Mouse (Mus musculus) liver, embryonic 16.5 days (tissue): ENCODE results near the gene Cox8a. TPM values are rescaled to one million over a fixed set of nuclear protein-coding genes. Genes with fewer than 3 reads are reported as not detected.

Experiments used
- ATAC-seq: fragments of 200-750 bp; cut with Nextera tagmentation; 2 replicates; pipeline ENCODE4 v1.8.0; 2017; ENCODE audit warnings: low read depth, mild to moderate bottlenecking, moderate number of reproducible peaks, moderate library complexity
- H3K27ac ChIP-seq: fragments of 300-500 bp; sonication (generic); 2 replicates; pipeline ENCODE4 v1.5.1; 2014; ENCODE audit warnings: mild to moderate bottlenecking, low read length
- H3K27me3 ChIP-seq: fragments of 300-500 bp; sonication (generic); 2 replicates; pipeline ENCODE4 v1.6.1; 2014; ENCODE audit warnings: low read depth, low read length, mixed read lengths; ENCODE audit not compliant: control insufficient read depth, insufficient read depth
- H3K36me3 ChIP-seq: fragments of 300-500 bp; sonication (generic); 2 replicates; pipeline ENCODE4 v1.6.1; 2014; ENCODE audit warnings: mild to moderate bottlenecking; ENCODE audit not compliant: control insufficient read depth, insufficient read depth
- H3K4me1 ChIP-seq: fragments of 300-500 bp; sonication (generic); 2 replicates; pipeline ENCODE4 v1.6.1; 2014; ENCODE audit warnings: low read depth, low read length, mixed read lengths; ENCODE audit not compliant: control insufficient read depth
- H3K4me2 ChIP-seq: fragments of 300-500 bp; sonication (generic); 2 replicates; pipeline ENCODE4 v1.6.1; 2014; ENCODE audit warnings: low read depth, low read length, mixed read lengths
- H3K4me3 ChIP-seq: fragments of 300-500 bp; sonication (generic); 2 replicates; pipeline ENCODE4 v1.5.1; 2014; ENCODE audit warnings: low read depth, mild to moderate bottlenecking, low read length
- H3K9ac ChIP-seq: fragments of 300-500 bp; sonication (generic); 2 replicates; pipeline ENCODE4 v1.6.1; 2014; ENCODE audit warnings: low read depth, low read length
- H3K9me3 ChIP-seq: fragments of 300-500 bp; sonication (generic); replicated peaks from 2 replicates; pipeline ENCODE4 v1.6.1; 2016; ENCODE audit warnings: low read length; ENCODE audit not compliant: control insufficient read depth
- whole genome bisulfite sequencing: fragments of 180-500 bp; shearing (Covaris S2); extraction: QIAGEN DNeasy Blood & Tissue Kit; methylation state at CpG from one replicate; pipeline ENCODE4 v1.1.7; 2014; ENCODE audit not compliant: insufficient replicate concordance; 5-methylcytosine and 5-hydroxymethylcytosine counted together
- polyA plus RNA-seq: library from polyadenylated mRNA; unstranded; fragments of >200 nt; fragmentation: Nextera tagmentation; extraction: Ambion mirVana; gene quantifications from 2 replicates; pipeline ENCODE4 v1.2.1, GENCODE M21; 2015

The Cox8a gene
- polyA plus RNA-seq, 1 experiment from 2014 or later = 565 TPM

DNA sequence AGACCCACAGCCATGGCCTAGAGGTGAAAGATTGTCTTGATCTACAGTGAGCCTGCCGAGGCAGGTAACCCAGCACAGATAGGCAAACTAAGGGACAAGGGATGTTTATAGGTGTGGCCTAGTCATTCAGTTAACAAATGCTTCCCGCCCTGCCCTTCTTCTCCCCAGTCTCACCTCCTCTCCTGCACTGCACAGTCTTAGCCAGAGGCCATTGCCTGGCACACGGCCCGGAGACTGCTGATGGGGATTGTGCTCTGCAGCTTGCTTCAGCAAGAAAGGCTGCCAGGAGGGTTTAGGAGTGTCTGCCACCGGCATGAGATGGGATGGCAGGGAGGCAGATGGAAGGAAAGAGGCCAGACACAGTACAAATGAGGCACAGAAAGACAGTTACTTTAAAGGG is 40.5 kb upstream of the Cox8a start:
- no peak overlapping the region for H3K27ac ChIP-seq
- no peaks in the 10 kb centered on the region for H3K36me3 ChIP-seq
- no peaks in the 10 kb centered on the region for H3K4me1 ChIP-seq
- H3K27me3 ChIP-seq = no peaks in the 10 kb centered on the region
- ATAC-seq = no peak
- no peaks in the 10 kb centered on the region for H3K9me3 ChIP-seq
- no peak overlapping the region for H3K4me2 ChIP-seq
- no peak overlapping the region for H3K4me3 ChIP-seq
- 69% methylated on average over 5 of the region's 5 CpGs for WGBS
- no peak overlapping the region for H3K9ac ChIP-seq

- Histone ChIP-seq H3K9ac (no peak overlapping the region), H3K27ac (no peak overlapping the region), H3K4me2 (no peak overlapping the region), H3K27me3 (no peaks in the 10 kb centered on the region), H3K9me3 (no peaks in the 10 kb centered on the region), H3K4me1 (peaks cover 4% of the 10 kb centered on the region; the same call in 1 of the 2 replicates), H3K4me3 (no peak overlapping the region), H3K36me3 (no peaks in the 10 kb centered on the region)
- WGBS = 49% methylated on average over 3 of the region's 3 CpGs
- ATAC-seq = no peak
Measured at GRCm38 (mm10) chr19:7246021-7246420, 28.6 kb upstream of the Cox8a start.

DNA sequence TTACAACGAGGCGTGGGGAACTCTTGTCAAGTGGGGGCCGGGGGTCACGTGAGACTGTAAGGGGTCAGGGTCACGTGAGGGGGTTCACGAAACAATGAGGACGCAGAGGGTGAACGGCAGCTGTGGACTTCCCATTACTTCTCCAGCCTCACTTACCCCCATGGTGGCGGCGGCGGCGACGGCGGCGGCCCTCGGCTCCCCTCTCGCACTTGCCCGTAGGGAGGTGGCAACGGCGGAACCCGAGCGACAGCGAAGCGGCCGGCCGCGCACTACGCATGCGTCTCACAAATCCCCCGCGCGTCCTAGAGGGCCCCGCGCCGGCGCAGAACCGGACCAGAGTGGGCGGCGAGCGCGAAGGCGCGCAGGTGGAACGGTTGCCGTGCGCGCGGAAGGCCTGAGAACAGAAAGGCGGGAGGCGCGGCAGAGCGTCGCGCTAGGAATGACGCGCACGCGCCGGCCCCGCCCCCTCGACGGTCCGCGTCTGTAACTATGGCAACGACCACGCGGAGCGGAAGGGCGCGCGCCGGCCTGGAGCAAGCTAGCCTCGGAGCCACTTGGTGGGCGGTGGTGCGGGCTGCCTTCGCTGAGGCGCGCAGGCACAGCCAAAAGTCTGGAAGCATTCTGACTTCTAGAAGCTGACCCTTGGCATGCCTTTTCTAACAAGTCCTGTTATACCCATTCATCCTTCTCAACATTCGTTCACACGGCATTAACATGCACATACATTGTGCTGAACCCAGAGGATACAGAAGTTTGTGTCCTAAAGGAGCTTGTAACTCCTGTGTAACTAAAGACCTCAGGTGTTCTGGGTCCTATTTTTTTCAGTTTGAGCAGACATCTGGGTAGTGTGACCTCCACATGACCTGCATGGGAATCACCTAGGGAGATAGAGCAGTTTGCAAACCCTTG is 23.6 kb upstream of the Cox8a start, which contains the start of gene Naa40:
Gene Naa40 (minus strand): TSS at position 402 of the 909 bp plus-strand sequence.
- Histone ChIP-seq H3K4me1 (peaks cover 15% of the 10 kb centered on the region), H3K27ac (peak within 1 kb of the TSS; percentile 86), H3K9me3 (no peaks in the 10 kb centered on the region), H3K27me3 (no peaks in the 10 kb centered on the region), H3K4me2 (peak within 1 kb of the TSS; percentile 87), H3K4me3 (peak within 1 kb of the TSS; percentile 83), H3K36me3 (peaks cover 4% of the 10 kb centered on the region), H3K9ac (peak within 1 kb of the TSS; percentile 89)
- peak; percentile 98 for ATAC-seq
- WGBS = under 1% methylated on average over 80 of the region's 80 CpGs

GRCm38 (mm10) chr19:7240291-7240690 is 22.9 kb upstream of the Cox8a start:
- Histone ChIP-seq H3K4me1 (peaks cover 15% of the 10 kb centered on the region), H3K4me3 (peak overlapping the region; percentile 83), H3K27ac (peak overlapping the region; percentile 86), H3K9me3 (no peaks in the 10 kb centered on the region), H3K4me2 (peak overlapping the region; percentile 87), H3K9ac (peak overlapping the region; percentile 89), H3K27me3 (no peaks in the 10 kb centered on the region), H3K36me3 (peaks cover 4% of the 10 kb centered on the region)
- WGBS = under 1% methylated on average over 13 of the region's 13 CpGs
- ATAC-seq = no peak

- no peaks in the 10 kb centered on the region for H3K27me3 ChIP-seq
- peak overlapping the region; percentile 89 for H3K9ac ChIP-seq
- H3K4me3 ChIP-seq = peak overlapping the region; percentile 83
- ATAC-seq = no peak
- peaks cover 15% of the 10 kb centered on the region for H3K4me1 ChIP-seq
- H3K9me3 ChIP-seq = no peaks in the 10 kb centered on the region
- no peak overlapping the region; the same call in 1 of the 2 replicates for H3K27ac ChIP-seq
- peak overlapping the region; percentile 87 for H3K4me2 ChIP-seq
- WGBS = 77% methylated on average over 3 of the region's 3 CpGs
- H3K36me3 ChIP-seq = peaks cover 6% of the 10 kb centered on the region
Measured at GRCm38 (mm10) chr19:7239574-7239973, 22.2 kb upstream of the Cox8a start.

DNA sequence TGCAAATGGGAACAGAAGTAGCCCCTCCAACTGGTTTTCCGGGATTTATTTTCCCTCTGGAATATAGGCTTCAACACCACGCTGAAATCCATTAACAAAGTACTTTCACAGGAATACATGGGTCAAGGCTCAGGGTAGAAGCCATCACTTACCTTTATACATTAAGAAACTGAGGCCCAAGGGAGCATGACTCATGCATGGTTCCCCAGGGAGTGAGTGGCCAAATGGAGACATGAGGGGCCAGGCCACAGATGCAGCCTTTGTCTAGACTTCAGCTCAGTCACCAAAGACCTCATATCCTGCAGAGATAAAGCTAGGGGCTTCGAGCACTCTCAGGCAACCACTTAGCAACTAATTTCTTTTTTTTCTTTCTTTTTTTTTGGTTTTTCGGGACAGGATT is 19.3 kb upstream of the Cox8a start:
- H3K36me3 ChIP-seq = peaks cover 15% of the 10 kb centered on the region
- no peak overlapping the region for H3K9ac ChIP-seq
- no peak overlapping the region for H3K4me3 ChIP-seq
- H3K4me1 ChIP-seq = peaks cover 15% of the 10 kb centered on the region
- H3K27ac ChIP-seq = no peak overlapping the region
- no peak for ATAC-seq
- H3K4me2 ChIP-seq = no peak overlapping the region
- 75% methylated on average over 4 of the region's 4 CpGs for whole genome bisulfite sequencing
- H3K27me3 ChIP-seq = no peaks in the 10 kb centered on the region
- H3K9me3 ChIP-seq = no peaks in the 10 kb centered on the region

- Histone ChIP-seq H3K9me3 (no peaks in the 10 kb centered on the region), H3K36me3 (peaks cover 19% of the 10 kb centered on the region), H3K27me3 (no peaks in the 10 kb centered on the region), H3K27ac (no peak overlapping the region), H3K4me3 (no peak overlapping the region), H3K9ac (no peak overlapping the region), H3K4me2 (no peak overlapping the region), H3K4me1 (peaks cover 11% of the 10 kb centered on the region)
- no peak for ATAC-seq
- 82% methylated on average over 2 of the region's 2 CpGs for WGBS
Measured at GRCm38 (mm10) chr19:7236011-7236410, 18.6 kb upstream of the Cox8a start.

GRCm38 (mm10) chr19:7235461-7235860 is 18.0 kb upstream of the Cox8a start:
- Histone ChIP-seq H3K36me3 (peaks cover 19% of the 10 kb centered on the region), H3K9ac (no peak overlapping the region), H3K4me2 (no peak overlapping the region), H3K27me3 (no peaks in the 10 kb centered on the region), H3K9me3 (no peaks in the 10 kb centered on the region), H3K4me3 (no peak overlapping the region), H3K4me1 (peaks cover 11% of the 10 kb centered on the region), H3K27ac (no peak overlapping the region)
- no peak for ATAC-seq
- WGBS = 77% methylated on average over 9 of the region's 9 CpGs

DNA sequence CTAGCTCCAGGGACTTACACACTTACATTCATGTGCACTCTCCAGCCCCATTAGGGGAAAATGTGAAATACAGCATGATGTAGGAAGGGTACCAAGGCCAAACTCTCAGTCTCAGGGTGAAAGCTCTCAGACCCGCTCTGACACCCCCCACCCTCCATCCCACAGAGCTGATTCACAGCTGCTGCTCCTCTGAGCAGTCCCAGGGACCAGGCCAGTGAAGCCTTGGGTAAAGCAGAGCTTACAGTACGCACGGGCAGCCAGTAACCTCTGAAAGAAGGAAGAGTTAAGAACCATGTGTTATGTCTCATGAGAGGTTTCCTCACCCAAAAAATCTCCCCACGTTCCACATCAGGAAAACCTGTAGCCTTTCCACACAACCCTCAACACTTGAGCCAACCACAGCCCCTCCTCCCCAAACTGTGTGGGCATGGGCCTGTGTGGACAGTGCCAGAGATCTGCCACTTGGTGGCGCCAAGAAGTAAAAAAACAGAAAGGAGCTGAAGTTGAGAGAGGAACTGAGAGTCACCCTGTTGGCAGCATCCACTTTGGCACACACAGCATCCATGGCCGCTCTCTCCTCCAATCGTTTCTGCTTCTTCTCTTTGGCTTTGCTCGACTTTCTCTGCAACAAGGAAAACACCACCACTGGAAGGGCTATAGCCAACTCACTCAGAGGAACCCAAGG is 17.3 kb upstream of the Cox8a start:
- peaks cover 6% of the 10 kb centered on the region for H3K4me1 ChIP-seq
- H3K36me3 ChIP-seq = peaks cover 25% of the 10 kb centered on the region
- 54% methylated on average over 8 of the region's 8 CpGs for WGBS
- no peaks in the 10 kb centered on the region for H3K27me3 ChIP-seq
- H3K4me2 ChIP-seq = no peak overlapping the region
- no peak overlapping the region for H3K9ac ChIP-seq
- ATAC-seq = peak; percentile 54
- no peak overlapping the region for H3K4me3 ChIP-seq
- H3K9me3 ChIP-seq = no peaks in the 10 kb centered on the region
- H3K27ac ChIP-seq = no peak overlapping the region
